In the genomic region with DNA sequence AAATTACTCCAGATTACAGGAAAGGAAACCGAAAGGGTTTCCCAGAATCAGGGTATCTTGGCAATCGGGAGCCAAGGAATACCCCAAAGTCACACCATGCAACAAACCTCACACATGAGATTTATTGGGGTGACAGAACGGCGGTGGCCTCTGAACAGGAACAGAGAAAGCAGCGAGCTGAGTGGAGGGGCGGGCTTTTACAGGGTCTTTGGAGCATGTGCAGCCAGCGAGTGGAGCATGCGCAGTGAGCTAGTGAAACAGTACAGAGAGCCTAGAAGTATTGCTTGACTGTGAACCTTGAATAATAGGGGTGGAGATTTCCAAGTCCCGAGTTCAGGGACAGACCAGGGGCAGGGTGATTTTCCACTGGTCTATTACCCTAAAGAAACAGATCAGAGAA, we compare ENCODE assay signal across 29 mouse cellular contexts. TPM values are rescaled to one million over a fixed set of nuclear protein-coding genes. Genes with fewer than 3 reads are reported as not detected.
DNase-seq lines count a peak whose midpoint lies in the region.
"Had no signal": no experiment of that assay in that cellular context is flagged by ENCODE, and none has a peak within 500 bp of the region (broad histone marks: within the 10 kb centered on the region; RNA-seq: fewer than 3 reads in every experiment).

No protein-coding gene starts in this region.

- peak; percentile 19 for DNase-seq in adrenal gland, adult 2 months
- DNase-seq in adrenal gland, postnatal 4 days (ENCODE audit: low spot score in 2 of 2), result no peak
- peak; percentile 16 to 24 for DNase-seq in adrenal gland, postnatal 36 days
- no peak for DNase-seq in adrenal gland, postnatal 25 days
- peak; percentile 76 for DNase-seq in A20 (ENCODE audit: low read depth, low spot score)
- no peak for DNase-seq in urinary bladder, postnatal 10 days (ENCODE audit: low spot score)
- DNase-seq: B cell, adult 2 months; cerebellum, adult 11 months; cerebellum, adult 2 months; cerebellum, adult 9-11 months; cerebellum, postnatal 25 days; forebrain, postnatal 0 days; gastrocnemius, postnatal 25 days; heart, postnatal 10 days; heart, postnatal 4 days; kidney, adult 18-20 months; kidney, adult 9 months had no signal

RNA-seq across cellular contexts. Expression of a gene that starts 3.2 kb away (rescaled TPM):
- total RNA-seq in adrenal gland, adult 2 months (2021), result 1 to 10 TPM; 2.8 to 6.8 TPM
- 1.1 and 2.7 TPM in 2 replicates for polyA plus RNA-seq in adrenal gland, adult 2 months (2012; rRNA removed)
- 1 to 10 TPM in 1 of 2 experiments, under 1 TPM in 1; 0.95 to 1.5 TPM for total RNA-seq in adrenal gland, postnatal 4 days (2021)
- 1 to 10 TPM; 1.9 to 6.0 TPM for total RNA-seq in adrenal gland, postnatal 36 days (2021)
- total RNA-seq in adrenal gland, postnatal 25 days (2021), result 2.1 and 2.7 TPM in 2 replicates
- total RNA-seq: common myeloid progenitor, adult 5-6 weeks; forebrain, postnatal 0 days; hindbrain, postnatal 0 days; MEL had no signal
- polyA plus RNA-seq: forebrain, embryonic 14.5 days; forebrain, postnatal 0 days; hindbrain, embryonic 11.5 days; hindbrain, postnatal 0 days had no signal

RNA-seq across cellular contexts. Expression of a gene that starts 26.2 kb away (rescaled TPM):
- total RNA-seq in adrenal gland, adult 2 months (2021), result not detected
- 0.06 TPM in 1 of 2 replicates, not detected in the other for polyA plus RNA-seq in adrenal gland, adult 2 months (2012; rRNA removed)
- total RNA-seq in adrenal gland, postnatal 4 days (2021), result not detected
- total RNA-seq in adrenal gland, postnatal 36 days (2021), result not detected
- not detected in 2 replicates for total RNA-seq in adrenal gland, postnatal 25 days (2021)
- total RNA-seq: common myeloid progenitor, adult 5-6 weeks; gastrocnemius, postnatal 25 days; heart, adult 8-10 months; heart, postnatal 10 days; hindbrain, postnatal 0 days; MEL had no signal
- polyA plus RNA-seq: cerebellum, adult 2 months; embryonic facial prominence, embryonic 12.5 days; forebrain, embryonic 11.5 days; forebrain, embryonic 14.5 days; heart, embryonic 12.5 days; hindbrain, embryonic 11.5 days; hindbrain, embryonic 14.5 days; inflammation-experienced regulatory T-cells, adult 6 months; intestine, embryonic 16.5 days had no signal

Comparison
In these comparisons a context has a peak if more than half of its experiments do, and no peak if none do; other contexts are left out.
1. DNase-seq: peak in adrenal gland, adult 2 months (single experiment), adrenal gland, postnatal 36 days (2 of 2) and A20 (single experiment); none in adrenal gland, postnatal 4 days (0 of 2), adrenal gland, postnatal 25 days (single experiment) and urinary bladder, postnatal 10 days (single experiment).